Mouse (Mus musculus): Measurements from ENCODE around the gene 2010315B03Rik. TPM values are rescaled to one million over a fixed set of nuclear protein-coding genes. Genes with fewer than 3 reads are reported as not detected.

Gene 2010315B03Rik
- total RNA-seq (2021): 19.6 and 24.0 TPM in 2 replicates
- long read RNA-seq, experiment 1, transcript 2010315B03Rik-205 (4 exons, 683 nt): major isoform, 8 of 13 reads
- long read RNA-seq, experiment 1, partial matches to known transcripts: 1 of 13 reads
- long read RNA-seq, experiment 1, other reads (novel, unspliced or antisense): 2 of 13 reads
- long read RNA-seq, experiment 2, partial matches to known transcripts: 1 of 9 reads
- long read RNA-seq, experiment 2, other reads (novel, unspliced or antisense): 3 of 9 reads

DNA sequence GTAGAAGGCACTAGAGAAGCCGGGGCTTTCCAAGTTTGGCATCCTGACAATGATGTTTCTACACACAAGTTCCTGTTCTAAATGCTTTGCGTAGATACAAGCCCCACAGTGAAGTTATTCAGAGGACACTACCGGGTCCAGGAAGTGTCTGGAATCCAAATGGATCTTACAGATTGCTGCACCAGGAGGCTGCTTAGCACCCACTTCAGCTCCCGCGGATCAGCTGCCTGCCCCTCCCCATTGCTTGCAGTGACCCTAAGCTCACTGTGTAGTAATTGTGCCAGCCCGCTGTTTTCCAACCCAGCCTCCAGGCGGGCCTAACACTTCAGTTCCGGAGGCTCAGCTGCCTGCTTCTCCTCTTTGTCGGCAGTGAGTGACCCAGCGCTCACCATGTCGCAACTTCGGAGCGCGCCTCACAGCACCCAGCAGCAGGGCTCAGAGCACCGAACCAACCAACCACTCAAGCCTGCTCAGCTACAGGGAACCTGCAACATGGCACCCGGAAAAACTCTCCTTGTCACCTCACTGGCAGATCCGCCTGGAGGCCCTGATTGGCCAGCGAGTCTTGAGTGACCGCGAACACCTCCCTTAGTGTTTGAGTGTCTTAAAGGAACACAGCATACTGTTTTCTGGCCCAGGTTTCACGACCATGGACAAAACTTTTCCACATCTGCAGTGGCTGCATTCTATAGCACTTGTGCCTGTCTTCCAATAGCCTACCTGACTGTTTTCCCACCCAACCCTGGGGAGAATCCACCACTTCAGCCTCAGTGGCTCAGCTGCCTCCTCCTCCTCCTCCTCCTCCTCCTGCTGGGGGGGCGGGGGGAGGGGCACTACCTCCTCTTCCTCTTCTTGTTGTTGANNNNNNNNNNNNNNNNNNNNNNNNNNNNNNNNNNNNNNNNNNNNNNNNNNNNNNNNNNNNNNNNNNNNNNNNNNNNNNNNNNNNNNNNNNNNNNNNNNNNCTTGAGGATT is at the start of gene 2010315B03Rik:
2010315B03Rik (minus strand) TSS at position 526 of the 972 bp plus-strand sequence.
- DNase-seq: peak; percentile 93

GRCm38 (mm10) chr9:124311502-124311901 is 994 bp downstream of the 2010315B03Rik start:
- DNase-seq: no peak

GRCm38 (mm10) chr9:124288329-124288728 is 24.2 kb downstream of the 2010315B03Rik start:
- no peak for DNase-seq

DNA sequence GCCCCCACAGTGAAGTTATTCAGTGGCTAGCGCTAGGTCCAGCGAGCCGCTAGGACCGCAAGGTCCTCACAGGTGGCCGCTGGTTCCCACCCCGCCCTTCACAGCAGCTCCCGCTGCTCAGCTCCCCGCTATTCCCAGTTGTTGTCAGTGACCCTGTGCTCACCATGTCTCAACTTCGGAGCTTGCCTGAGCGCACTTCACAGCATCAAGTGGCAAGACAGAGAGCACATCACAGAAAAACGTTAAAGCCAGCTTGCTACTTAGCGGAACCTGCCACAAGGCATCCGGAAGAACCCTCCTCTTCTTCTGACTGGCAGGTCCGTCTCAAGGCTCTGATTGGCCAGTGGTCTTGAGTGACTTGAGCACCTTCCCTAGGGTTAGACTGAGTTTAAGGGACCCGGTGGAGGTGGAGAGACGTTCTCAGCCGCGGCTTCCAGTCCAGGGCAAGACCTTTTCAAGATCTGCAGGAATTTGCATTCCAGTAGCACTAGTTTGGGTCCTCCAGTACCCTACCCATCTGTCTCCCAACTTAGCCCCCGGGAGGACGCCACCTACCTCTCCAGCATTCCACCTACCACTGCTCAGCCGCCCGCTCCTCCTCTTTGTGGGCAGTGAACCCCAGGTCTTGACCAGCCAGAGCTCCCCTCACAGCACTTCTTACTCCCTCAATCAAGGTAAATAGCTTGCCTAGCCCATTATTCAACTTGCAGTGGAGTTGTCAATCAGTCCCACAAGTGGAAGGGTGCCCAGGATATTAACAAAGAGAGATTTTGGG is 30.4 kb downstream of the 2010315B03Rik start:
- DNase-seq: peak; percentile 90

DNA sequence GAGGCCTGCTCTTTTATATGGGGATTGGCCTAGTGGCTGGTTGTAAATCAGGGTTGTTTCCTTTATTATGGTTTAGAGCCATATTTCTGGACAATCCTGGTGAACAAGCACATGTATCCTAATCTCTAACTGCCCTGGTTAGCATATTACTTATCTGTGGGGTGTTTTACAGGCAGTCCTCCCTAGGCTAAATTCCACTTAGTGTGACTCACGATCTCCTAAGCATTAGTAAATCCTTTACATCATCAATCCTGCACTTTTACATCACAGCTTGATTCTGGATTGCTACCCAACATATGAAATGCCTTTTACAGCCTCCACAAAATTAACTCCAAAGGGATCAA is 31.1 kb downstream of the 2010315B03Rik start:
- DNase-seq: no peak

GRCm38 (mm10) chr9:124280576-124281447 is 31.7 kb downstream of the 2010315B03Rik start:
- peak; percentile 68 for DNase-seq

DNA sequence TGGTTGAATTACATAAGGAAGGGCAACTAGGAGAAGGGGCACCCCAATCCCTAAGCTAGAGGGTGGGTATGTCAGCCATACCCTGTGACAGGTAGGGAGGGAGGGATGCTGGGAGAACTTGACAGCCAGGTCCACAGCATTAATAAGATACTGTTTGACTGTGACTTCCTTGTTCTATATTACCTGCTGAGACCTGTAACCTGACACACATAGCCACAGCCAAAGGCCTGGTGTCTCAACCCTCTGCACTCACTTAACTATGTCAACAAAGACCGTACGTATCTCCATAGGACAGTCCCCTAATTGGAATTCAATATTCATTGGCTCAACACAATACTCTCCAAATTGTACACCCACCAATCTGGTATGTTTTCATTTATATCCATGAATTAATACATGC is 33.2 kb downstream of the 2010315B03Rik start:
- DNase-seq: no peak

GRCm38 (mm10) chr9:124275064-124275463 is 37.4 kb downstream of the 2010315B03Rik start:
- no peak for DNase-seq

- DNase-seq: no peak
These were observed 39.3 kb downstream of the 2010315B03Rik start for GRCm38 (mm10) chr9:124273172-124273571.

DNA sequence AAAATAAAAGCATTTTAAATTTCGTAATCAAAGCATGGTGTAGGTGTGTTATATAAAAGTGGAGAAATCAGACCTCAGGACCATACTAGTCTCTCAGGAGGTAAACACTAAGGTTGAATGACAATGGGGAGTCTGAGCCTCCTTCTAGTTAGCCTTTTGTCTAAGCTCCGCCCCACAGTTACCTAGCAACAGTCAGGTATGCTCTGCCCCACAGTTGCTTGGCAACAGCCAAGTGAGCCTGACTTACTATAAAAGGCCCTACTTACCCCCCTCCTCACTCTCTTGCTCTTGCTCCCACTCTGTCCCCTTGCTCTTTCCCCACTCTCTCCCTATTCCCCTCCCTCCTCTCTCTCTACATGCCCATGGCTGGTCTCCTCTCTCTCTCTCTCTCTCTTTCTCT is 44.6 kb downstream of the 2010315B03Rik start:
- no peak for DNase-seq

- DNase-seq: no peak
These were observed 45.0 kb downstream of the 2010315B03Rik start for GRCm38 (mm10) chr9:124267493-124267892.

- no peak for DNase-seq
These were observed 49.3 kb downstream of the 2010315B03Rik start for GRCm38 (mm10) chr9:124262987-124263717.

GRCm38 (mm10) chr9:124258067-124258556 is 54.4 kb downstream of the 2010315B03Rik start:
- no peak for DNase-seq

DNA sequence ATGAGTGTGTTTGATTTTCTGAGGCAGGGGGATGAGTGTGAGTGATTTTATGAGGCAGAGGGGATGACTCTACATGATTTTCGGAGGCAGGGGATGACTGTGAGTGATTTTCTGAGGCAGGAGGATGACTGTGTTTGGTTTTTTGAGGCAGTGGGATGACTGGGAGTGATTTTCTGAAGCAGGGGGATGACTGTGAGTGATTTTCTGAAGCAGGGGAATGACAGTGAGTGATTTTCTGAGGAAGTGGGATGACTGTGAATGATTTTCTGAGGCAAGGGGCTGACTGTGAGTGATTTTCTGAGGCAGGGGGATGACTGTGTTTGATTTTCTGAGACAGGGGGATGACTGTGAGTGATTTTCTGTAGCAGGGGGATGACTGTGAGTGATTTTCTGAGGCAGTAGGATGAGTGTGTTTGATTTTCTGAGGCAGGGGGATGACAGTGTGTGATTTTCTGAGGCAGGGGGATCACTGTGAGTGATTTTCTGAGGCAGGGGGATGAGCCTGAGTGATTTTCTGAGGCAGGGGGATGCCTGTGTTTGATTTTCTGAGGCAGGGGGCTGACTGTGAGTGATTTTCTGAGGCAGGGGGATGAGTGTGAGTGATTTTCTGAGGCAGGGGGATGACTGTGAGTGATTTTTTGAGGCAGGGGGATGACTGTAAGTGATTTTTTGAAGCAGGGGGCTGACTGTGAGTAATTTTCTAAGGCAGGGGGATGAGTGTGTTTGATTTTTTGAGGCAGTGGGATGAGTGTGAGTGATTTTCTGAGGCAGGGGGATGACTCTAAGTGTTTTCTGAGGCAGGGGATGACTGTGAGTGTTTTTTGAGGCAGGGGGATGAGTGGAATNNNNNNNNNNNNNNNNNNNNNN is 55.1 kb downstream of the 2010315B03Rik start:
- peak; percentile 37 for DNase-seq

GRCm38 (mm10) chr9:124256271-124257199 is 56.0 kb downstream of the 2010315B03Rik start:
- peak; percentile 62 for DNase-seq

- no peak for DNase-seq
These were observed 61.1 kb downstream of the 2010315B03Rik start for GRCm38 (mm10) chr9:124251438-124251837.
